Mouse (Mus musculus) stomach, postnatal 0 days (tissue): ENCODE measurements around the gene Atxn7l3b. TPM values are rescaled to one million over a fixed set of nuclear protein-coding genes. Genes with fewer than 3 reads are reported as not detected.
"Not testable (repeated sequence)": the region's sequence is repeated elsewhere in the genome, so short reads cannot be mapped to it uniquely, and the experiment has no call there.

Experiments
- ATAC-seq: fragments of 200-750 bp; cut with Nextera tagmentation; 2 replicates; pipeline ENCODE4 v1.8.0; 2017; ENCODE audit not compliant: low FRiP score, low TSS enrichment
- DNase-seq: peaks from one replicate; pipeline ENCODE4 v3.0.0-alpha.2; 2016; ENCODE audit warnings: low spot score
- H3K27ac ChIP-seq: fragments of 300-500 bp; sonication (generic); replicated peaks from 2 replicates; pipeline ENCODE4 v1.5.1; 2014; ENCODE audit warnings: mild to moderate bottlenecking, control low read depth
- H3K27me3 ChIP-seq: fragments of 300-500 bp; sonication (generic); 2 replicates; pipeline ENCODE4 v1.6.1; 2014; ENCODE audit warnings: low read length; ENCODE audit not compliant: control insufficient read depth, insufficient read depth
- H3K36me3 ChIP-seq: fragments of 300-500 bp; sonication (generic); 2 replicates; pipeline ENCODE4 v1.6.1; 2014; ENCODE audit warnings: low read length, mixed read lengths; ENCODE audit not compliant: control insufficient read depth, insufficient read depth
- H3K4me1 ChIP-seq: fragments of 300-500 bp; sonication (generic); replicated peaks from 2 replicates; pipeline ENCODE4 v1.6.1; 2014; ENCODE audit warnings: antibody characterized with exemption; ENCODE audit not compliant: control insufficient read depth, insufficient read depth
- H3K4me2 ChIP-seq: fragments of 300-500 bp; sonication (generic); replicated peaks from 2 replicates; pipeline ENCODE4 v1.6.1; 2014; ENCODE audit warnings: low read depth, mild to moderate bottlenecking, control low read depth, moderate library complexity
- H3K4me3 ChIP-seq: fragments of 300-500 bp; sonication (generic); 2 replicates; pipeline ENCODE4 v1.5.1; 2014; ENCODE audit warnings: low read depth, low read length, control low read depth
- H3K9ac ChIP-seq: fragments of 300-500 bp; sonication (generic); 2 replicates; pipeline ENCODE4 v1.6.1; 2014; ENCODE audit warnings: mild to moderate bottlenecking, low read length, control low read depth, mixed read lengths
- H3K9me3 ChIP-seq: fragments of 300-500 bp; sonication (generic); 2 replicates; pipeline ENCODE4 v1.6.1; 2016; ENCODE audit warnings: low read length; ENCODE audit not compliant: control insufficient read depth
- CTCF ChIP-seq: IDR thresholded peaks from 2 replicates; pipeline ENCODE4 v1.5.1; 2016; ENCODE audit warnings: antibody characterized with exemption, low read depth, mild to moderate bottlenecking, moderate library complexity
- EP300 ChIP-seq: optimal IDR thresholded peaks from 2 replicates; pipeline ENCODE3; 2016; ENCODE audit warnings: antibody characterized with exemption
- WGBS: fragments of 180-500 bp; shearing (Covaris S2); extraction: QIAGEN DNeasy Blood & Tissue Kit; methylation state at CpG from one replicate; pipeline ENCODE4 v1.1.7; 2014; 5-methylcytosine and 5-hydroxymethylcytosine counted together
- polyA plus RNA-seq: library from polyadenylated mRNA; unstranded; fragments of >200 nt; fragmentation: Nextera tagmentation; extraction: Ambion mirVana; gene quantifications from 2 replicates; pipeline ENCODE4 v1.2.1, GENCODE M21; 2015

The Atxn7l3b gene
- polyA plus RNA-seq = 143 and 148 TPM in 2 replicates

DNA sequence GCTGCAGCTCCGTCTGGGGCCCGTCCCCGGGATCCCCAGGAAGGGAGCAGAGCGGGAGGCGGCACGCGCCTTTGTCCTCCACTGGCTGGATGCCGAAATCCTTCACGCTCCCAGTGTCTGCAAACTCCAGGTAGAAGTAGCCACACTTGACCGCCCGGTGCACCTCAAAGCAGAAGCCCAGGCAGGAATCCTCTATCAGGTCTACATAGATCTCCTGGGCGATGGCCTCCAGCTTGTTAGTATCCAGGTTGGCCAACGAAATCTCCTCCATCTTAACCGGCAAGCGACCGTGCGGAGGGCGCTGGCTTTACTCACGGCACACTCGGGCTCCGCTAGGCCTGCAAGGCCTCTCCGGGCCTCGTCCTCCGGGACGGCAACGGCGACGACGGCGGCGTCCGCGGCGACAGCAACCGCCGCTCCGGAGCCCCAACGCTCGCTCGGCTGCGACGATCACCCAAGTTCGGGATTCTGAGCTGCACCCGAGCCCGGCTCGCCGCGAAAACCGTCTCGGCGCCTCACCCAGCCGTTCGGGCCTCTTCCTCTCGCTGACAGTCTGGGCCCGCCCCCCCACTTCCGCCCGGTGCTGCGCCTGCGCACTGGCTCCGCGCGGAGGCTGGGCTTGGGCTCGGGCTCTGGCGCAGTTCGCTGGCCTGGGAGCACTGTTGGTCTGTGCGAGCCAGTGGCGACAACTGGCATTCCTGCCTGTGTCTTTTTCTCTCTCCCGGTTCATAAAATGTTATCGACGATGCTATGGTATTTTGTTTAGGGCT, at the start of gene Atxn7l3b:
Gene Atxn7l3b, minus strand, starts transcription at position 550 of the 770 bp plus-strand sequence.
- H3K36me3 ChIP-seq = peaks cover 4% of the 10 kb centered on the region; the same call in 1 of the 2 replicates
- 1% methylated on average over 70 of the region's 70 CpGs for WGBS

GRCm38 (mm10) chr10:112977586-112977985, 48.8 kb upstream of the Atxn7l3b start:
- no peaks in the 10 kb centered on the region for H3K9me3 ChIP-seq
- TF ChIP-seq CTCF (no peak), EP300 (no peak)
- H3K27ac ChIP-seq = no peak overlapping the region
- H3K36me3 ChIP-seq = no peaks in the 10 kb centered on the region
- no peak overlapping the region for H3K4me2 ChIP-seq
- H3K9ac ChIP-seq = no peak overlapping the region
- H3K4me1 ChIP-seq = no peaks in the 10 kb centered on the region
- no peaks in the 10 kb centered on the region for H3K27me3 ChIP-seq
- H3K4me3 ChIP-seq = no peak overlapping the region
- DNase-seq (no peak), ATAC-seq (no peak)
- WGBS = 76% methylated on average over 4 of the region's 4 CpGs

More for the DNA sequence above, at the start of gene Atxn7l3b:
- Histone ChIP-seq H3K27ac (peak within 1 kb of the TSS; percentile 97), H3K4me2 (peak within 1 kb of the TSS; percentile 84), H3K4me3 (peak within 1 kb of the TSS; percentile 80), H3K4me1 (0 out of 2 replicates have a peak, but pooled peaks cover 2% of the 10 kb centered on the region), H3K9me3 (no peaks in the 10 kb centered on the region), H3K9ac (peak within 1 kb of the TSS; percentile 98), H3K27me3 (no peaks in the 10 kb centered on the region)
- ATAC-seq = peak; percentile 100
- 0 out of 2 replicates have a peak, but pooled peaks have one; percentile 15 for TF ChIP-seq CTCF
- TF ChIP-seq EP300 = no peak
- DNase-seq = peak; percentile 96

DNA sequence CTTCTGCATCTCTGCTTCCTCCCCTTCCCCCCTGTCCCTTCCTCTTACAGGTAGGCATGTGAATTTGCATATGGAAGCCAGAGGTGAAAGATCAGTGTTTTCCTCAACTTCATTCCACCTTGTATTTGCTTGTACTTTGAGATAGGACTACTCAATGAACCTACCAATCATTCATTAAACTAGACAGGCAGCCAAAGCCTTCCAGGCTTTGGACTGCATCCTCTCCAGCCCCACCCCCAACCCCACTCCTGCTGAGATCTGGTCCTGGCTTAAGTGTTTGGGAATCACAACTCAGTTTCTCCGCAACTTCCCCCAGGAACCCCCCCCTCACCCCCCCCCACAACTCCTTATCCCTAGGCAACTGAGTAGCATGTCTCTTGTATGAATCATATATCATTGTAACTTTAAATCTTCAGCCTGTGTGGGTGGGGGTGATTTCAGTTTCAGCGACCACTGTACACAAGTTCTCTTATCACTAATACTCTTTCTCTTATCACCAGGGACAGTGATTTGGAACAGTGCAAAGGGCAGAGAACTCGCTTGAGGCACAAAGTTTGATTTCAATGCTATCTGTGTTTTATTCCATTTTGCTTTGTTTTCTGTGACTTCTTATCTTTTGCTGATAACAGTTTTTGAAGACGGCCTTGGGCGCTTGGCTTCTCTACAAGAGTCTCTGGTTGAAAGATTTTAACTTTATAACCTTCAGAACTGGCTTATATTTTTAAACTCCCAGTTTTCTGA, 44.7 kb upstream of the Atxn7l3b start:
- Histone ChIP-seq H3K36me3 (no peaks in the 10 kb centered on the region), H3K9me3 (no peaks in the 10 kb centered on the region), H3K4me3 (no peak overlapping the region), H3K4me1 (no peaks in the 10 kb centered on the region), H3K27me3 (no peaks in the 10 kb centered on the region), H3K27ac (no peak overlapping the region), H3K9ac (no peak overlapping the region), H3K4me2 (no peak overlapping the region)
- 28% methylated on average over 5 of the region's 5 CpGs for WGBS
- no peak for ATAC-seq
- no peak for DNase-seq
- TF ChIP-seq CTCF (no peak), EP300 (no peak)

DNA sequence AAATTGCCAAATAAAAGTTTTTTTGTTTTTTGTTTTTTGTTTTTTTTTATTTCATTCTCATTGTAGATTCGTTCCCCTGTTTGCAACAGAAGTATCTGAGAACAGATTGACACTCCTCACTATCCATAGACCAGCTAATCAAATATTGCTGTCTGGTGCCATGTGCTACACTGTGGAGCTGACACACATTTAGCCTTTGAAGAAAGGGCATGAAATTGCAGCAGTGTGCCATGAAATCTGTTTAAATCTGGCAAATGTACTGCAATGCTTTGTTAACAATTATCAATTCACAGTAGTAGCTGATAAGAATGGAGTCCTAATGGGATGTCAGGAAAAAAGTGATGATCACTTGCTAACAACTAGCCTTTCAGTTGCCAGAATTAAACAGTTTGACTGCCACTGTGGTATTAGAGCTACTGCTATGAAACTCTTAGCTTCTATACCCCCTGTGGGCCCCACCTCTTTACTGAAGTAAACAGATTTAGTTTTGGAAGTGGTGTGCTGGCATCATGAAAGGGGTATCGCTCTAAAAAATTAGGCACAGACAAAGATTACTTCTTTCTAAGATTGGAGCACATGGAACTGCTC, 41.3 kb upstream of the Atxn7l3b start:
- Histone ChIP-seq H3K27me3 (no peaks in the 10 kb centered on the region), H3K4me2 (no peak overlapping the region), H3K4me3 (no peak overlapping the region), H3K9ac (no peak overlapping the region), H3K27ac (no peak overlapping the region), H3K4me1 (no peaks in the 10 kb centered on the region), H3K36me3 (no peaks in the 10 kb centered on the region), H3K9me3 (no peaks in the 10 kb centered on the region)
- TF ChIP-seq EP300 = no peak
- TF ChIP-seq CTCF = no peak
- ATAC-seq (no peak), DNase-seq (no peak)
- WGBS = 63% methylated on average over 2 of the region's 2 CpGs

- DNase-seq (no peak), ATAC-seq (no peak)
- WGBS = 65% methylated on average over 2 of the region's 2 CpGs
- no peak overlapping the region for H3K4me3 ChIP-seq
- no peak overlapping the region for H3K9ac ChIP-seq
- no peak for TF ChIP-seq EP300
- no peak for TF ChIP-seq CTCF
- no peaks in the 10 kb centered on the region for H3K4me1 ChIP-seq
- no peaks in the 10 kb centered on the region for H3K27me3 ChIP-seq
- H3K9me3 ChIP-seq = no peaks in the 10 kb centered on the region
- H3K27ac ChIP-seq = no peak overlapping the region
- H3K4me2 ChIP-seq = no peak overlapping the region
- H3K36me3 ChIP-seq = no peaks in the 10 kb centered on the region
Observed at GRCm38 (mm10) chr10:112967578-112967977, 38.8 kb upstream of the Atxn7l3b start.

GRCm38 (mm10) chr10:112962216-112962615, 33.4 kb upstream of the Atxn7l3b start:
- 18% methylated on average over 4 of the region's 4 CpGs for WGBS
- not testable (repeated sequence) for ATAC-seq, H3K4me3 ChIP-seq, H3K36me3 ChIP-seq, H3K9ac ChIP-seq, DNase-seq, H3K4me2 ChIP-seq, H3K27ac ChIP-seq, H3K9me3 ChIP-seq, H3K4me1 ChIP-seq, H3K27me3 ChIP-seq
